Mouse (Mus musculus) G1E (cell line): ENCODE results near the gene Zfp820.

Experiments
- CTCF ChIP-seq: IDR thresholded peaks from 2 replicates; pipeline ENCODE4 v1.5.1; 2012; ENCODE audit warnings: low read depth, low read length, inconsistent platforms, mixed read lengths
- GATA1 ChIP-seq: IDR thresholded peaks from 2 replicates; pipeline ENCODE4 v1.6.1; 2012; ENCODE audit warnings: borderline replicate concordance, low read length, inconsistent platforms, mixed read lengths
- GATA2 ChIP-seq: IDR thresholded peaks from 2 replicates; pipeline ENCODE4 v1.6.1; 2012; ENCODE audit warnings: low read depth, low read length, inconsistent platforms, borderline replicate concordance
- POLR2AphosphoS5 ChIP-seq: IDR thresholded peaks from 2 replicates; pipeline ENCODE4 v1.6.1; 2012; ENCODE audit warnings: low read depth, low read length, inconsistent platforms; ENCODE audit not compliant: insufficient replicate concordance
- TAL1 ChIP-seq: conservative IDR thresholded peaks from 2 replicates; pipeline ENCODE4 v1.6.1; 2012; ENCODE audit warnings: low read depth, low read length, inconsistent platforms, mixed read lengths

- TF ChIP-seq CTCF = no peak
- TF ChIP-seq TAL1 = no peak
- TF ChIP-seq POLR2AphosphoS5 = no peak
- TF ChIP-seq GATA1 = no peak
- TF ChIP-seq GATA2 = no peak
These were observed at the start of gene Zfp820 for GRCm38 (mm10) chr17:21845545-21846321.
